Mouse (Mus musculus) intestine, embryonic 15.5 days (tissue): ENCODE results near the gene Wrb. TPM values are rescaled to one million over a fixed set of nuclear protein-coding genes. Genes with fewer than 3 reads are reported as not detected.

Experiments
- ATAC-seq: fragments of 200-750 bp; cut with Nextera tagmentation; 2 replicates; pipeline ENCODE4 v1.8.0; 2017; ENCODE audit warnings: moderate TSS enrichment, moderate library complexity
- H3K27ac ChIP-seq: fragments of 300-500 bp; sonication (generic); 2 replicates; pipeline ENCODE4 v1.5.1; 2015; ENCODE audit warnings: mild to moderate bottlenecking, inconsistent platforms
- H3K27me3 ChIP-seq: fragments of 300-500 bp; sonication (generic); replicated peaks from 2 replicates; pipeline ENCODE4 v1.6.1; 2015; ENCODE audit warnings: inconsistent platforms
- H3K36me3 ChIP-seq: fragments of 300-500 bp; sonication (generic); 2 replicates; pipeline ENCODE4 v1.6.1; 2015; ENCODE audit warnings: inconsistent platforms
- H3K4me1 ChIP-seq: fragments of 300-500 bp; sonication (generic); replicated peaks from 2 replicates; pipeline ENCODE4 v1.6.1; 2015; ENCODE audit warnings: inconsistent platforms
- H3K4me2 ChIP-seq: fragments of 300-500 bp; sonication (generic); replicated peaks from 2 replicates; pipeline ENCODE4 v1.6.1; 2015; ENCODE audit warnings: mild to moderate bottlenecking, inconsistent platforms
- H3K4me3 ChIP-seq: fragments of 300-500 bp; sonication (generic); replicated peaks from 2 replicates; pipeline ENCODE4 v1.5.1; 2015; ENCODE audit warnings: inconsistent platforms
- H3K9ac ChIP-seq: fragments of 300-500 bp; sonication (generic); 2 replicates; pipeline ENCODE4 v1.6.1; 2015; ENCODE audit warnings: inconsistent platforms
- H3K9me3 ChIP-seq: fragments of 300-500 bp; sonication (generic); 2 replicates; pipeline ENCODE4 v1.6.1; 2016; ENCODE audit warnings: inconsistent platforms
- WGBS: fragments of 180-500 bp; shearing (Covaris S2); methylation state at CpG from one replicate; pipeline ENCODE4 v1.1.7; 2015; 5-methylcytosine and 5-hydroxymethylcytosine counted together
- polyA plus RNA-seq: library from polyadenylated mRNA; unstranded; fragments of >200 nt; fragmentation: Nextera tagmentation; extraction: Ambion mirVana; gene quantifications from 2 replicates; pipeline ENCODE4 v1.2.1, GENCODE M21; 2015

The Wrb gene
- polyA plus RNA-seq, 1 experiment from 2014 or later = 61.6 TPM

GRCm38 (mm10) chr16:96200702-96201028 is 55.5 kb downstream of the Wrb start:
- peaks cover 12% of the 10 kb centered on the region for H3K4me1 ChIP-seq
- no peaks in the 10 kb centered on the region for H3K9me3 ChIP-seq
- peak overlapping the region; percentile 73 for H3K4me2 ChIP-seq
- ATAC-seq = no peak
- H3K36me3 ChIP-seq = no peaks in the 10 kb centered on the region
- 30% methylated on average over 9 of the region's 9 CpGs for WGBS
- peak overlapping the region; percentile 30 for H3K4me3 ChIP-seq
- H3K27me3 ChIP-seq = no peaks in the 10 kb centered on the region
- H3K27ac ChIP-seq = peak overlapping the region; percentile 62
- peak overlapping the region; percentile 32; the same call in 1 of the 2 replicates for H3K9ac ChIP-seq

- Histone ChIP-seq H3K27ac (0 out of 2 replicates have a peak overlapping the region, but pooled peaks have one; percentile 6), H3K4me1 (peaks cover 12% of the 10 kb centered on the region), H3K9ac (no peak overlapping the region), H3K27me3 (no peaks in the 10 kb centered on the region), H3K36me3 (no peaks in the 10 kb centered on the region), H3K4me2 (peak overlapping the region; percentile 26; the same call in 1 of the 2 replicates), H3K9me3 (no peaks in the 10 kb centered on the region), H3K4me3 (no peak overlapping the region)
- ATAC-seq = no peak
- WGBS = 58% methylated on average over 11 of the region's 11 CpGs
Observed at GRCm38 (mm10) chr16:96201485-96202232, 56.5 kb downstream of the Wrb start.

Other genes with a start within 250 kb of the Wrb start
- 90.2 and 94.8 TPM in 2 replicates for gene Psmg1, start 154.4 kb upstream of the Wrb start, polyA plus RNA-seq
- gene Brwd1, start 62.9 kb upstream of the Wrb start, polyA plus RNA-seq = 62.3 and 64.7 TPM in 2 replicates
- gene Hmgn1, start 17.7 kb upstream of the Wrb start, polyA plus RNA-seq = 489 and 623 TPM in 2 replicates
- gene Lca5l, start 46.9 kb downstream of the Wrb start, polyA plus RNA-seq = 0.68 and 0.82 TPM in 2 replicates
- 28.2 and 29.9 TPM in 2 replicates for gene Sh3bgr, start 55.0 kb downstream of the Wrb start, polyA plus RNA-seq
- 1.1 and 2.2 TPM in 2 replicates for gene B3galt5, start 90.4 kb downstream of the Wrb start, polyA plus RNA-seq